Mouse (Mus musculus): Measurements from ENCODE around the gene Cdh4.

The Cdh4 gene

GRCm38 (mm10) chr2:179681386-179681785 is 239.2 kb downstream of the Cdh4 start:
- DNase-seq (ENCODE audit: low spot score) = no peak

GRCm38 (mm10) chr2:179687243-179687681 is 245.0 kb downstream of the Cdh4 start:
- DNase-seq (ENCODE audit: low spot score) = no peak

- no peak for DNase-seq (ENCODE audit: low spot score)
Measured at GRCm38 (mm10) chr2:179688976-179689375, 246.7 kb downstream of the Cdh4 start.

- no peak for DNase-seq (ENCODE audit: low spot score)
Measured at GRCm38 (mm10) chr2:179689761-179690160, 247.5 kb downstream of the Cdh4 start.

- no peak for DNase-seq (ENCODE audit: low spot score)
Measured at GRCm38 (mm10) chr2:179690571-179690970, 248.3 kb downstream of the Cdh4 start.

- no peak for DNase-seq (ENCODE audit: low spot score)
Measured at GRCm38 (mm10) chr2:179694936-179695335, 252.7 kb downstream of the Cdh4 start.

GRCm38 (mm10) chr2:179697601-179698000 is 255.4 kb downstream of the Cdh4 start:
- no peak for DNase-seq (ENCODE audit: low spot score)

- DNase-seq (ENCODE audit: low spot score) = no peak
Measured at GRCm38 (mm10) chr2:179698196-179698985, 256.2 kb downstream of the Cdh4 start.

- no peak for DNase-seq (ENCODE audit: low spot score)
Measured at GRCm38 (mm10) chr2:179705043-179705442, 262.8 kb downstream of the Cdh4 start.

- no peak for DNase-seq (ENCODE audit: low spot score)
Measured at GRCm38 (mm10) chr2:179705461-179705860, 263.2 kb downstream of the Cdh4 start.

- no peak for DNase-seq (ENCODE audit: low spot score)
Measured at GRCm38 (mm10) chr2:179706616-179707015, 264.4 kb downstream of the Cdh4 start.

GRCm38 (mm10) chr2:179709111-179709510 is 266.9 kb downstream of the Cdh4 start:
- DNase-seq (ENCODE audit: low spot score) = no peak

- DNase-seq (ENCODE audit: low spot score) = no peak
Measured at GRCm38 (mm10) chr2:179712690-179713089, 270.5 kb downstream of the Cdh4 start.

- no peak for DNase-seq (ENCODE audit: low spot score)
Measured at GRCm38 (mm10) chr2:179713326-179713725, 271.1 kb downstream of the Cdh4 start.

GRCm38 (mm10) chr2:179714145-179714544 is 271.9 kb downstream of the Cdh4 start:
- DNase-seq (ENCODE audit: low spot score) = no peak

- DNase-seq (ENCODE audit: low spot score) = no peak
Measured at GRCm38 (mm10) chr2:179715375-179715774, 273.1 kb downstream of the Cdh4 start.

GRCm38 (mm10) chr2:179720366-179720765 is 278.1 kb downstream of the Cdh4 start:
- no peak for DNase-seq (ENCODE audit: low spot score)

- no peak for DNase-seq (ENCODE audit: low spot score)
Measured at GRCm38 (mm10) chr2:179721534-179722516, 279.6 kb downstream of the Cdh4 start.

- DNase-seq (ENCODE audit: low spot score) = no peak
Measured at GRCm38 (mm10) chr2:179722776-179723386, 280.6 kb downstream of the Cdh4 start.

- DNase-seq (ENCODE audit: low spot score) = no peak
Measured at GRCm38 (mm10) chr2:179723401-179723800, 281.2 kb downstream of the Cdh4 start.

GRCm38 (mm10) chr2:179729002-179729401 is 286.8 kb downstream of the Cdh4 start:
- DNase-seq (ENCODE audit: low spot score) = no peak

GRCm38 (mm10) chr2:179729802-179730201 is 287.6 kb downstream of the Cdh4 start:
- DNase-seq (ENCODE audit: low spot score) = no peak
